Mouse (Mus musculus): ENCODE data around the gene Slc35a3. TPM values are rescaled to one million over a fixed set of nuclear protein-coding genes. Genes with fewer than 3 reads are reported as not detected.
"Not testable (repeated sequence)": the region's sequence is repeated elsewhere in the genome, so short reads cannot be mapped to it uniquely, and the experiment has no call there.

Slc35a3 gene
- 7.9 and 8.3 TPM in 2 replicates for polyA plus RNA-seq (2014; fragmentation: Nextera tagmentation; extraction: Ambion mirVana)

DNA sequence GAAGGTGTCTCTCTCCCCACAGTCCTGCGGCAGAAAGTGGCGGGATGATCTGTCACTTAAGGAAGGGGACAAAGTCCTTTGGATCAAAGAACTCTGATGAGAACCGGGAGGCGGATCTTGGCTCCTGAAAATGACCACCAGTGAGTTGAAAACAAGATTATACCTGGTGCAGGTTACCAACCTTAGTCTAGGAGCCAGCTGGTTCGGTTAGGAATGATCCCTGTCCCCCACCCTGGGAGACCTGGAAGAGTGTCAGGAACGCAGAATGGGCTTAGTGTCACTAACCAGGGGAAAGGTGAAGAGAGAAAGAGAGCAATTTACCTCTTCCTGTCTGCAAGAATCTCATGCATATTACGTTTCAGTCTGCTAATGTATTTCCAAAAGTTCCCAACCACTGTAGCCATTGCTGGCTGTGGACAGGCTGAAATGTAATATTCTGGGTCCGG lies at the start of gene Slc35a3:
TSS of gene Slc35a3 (minus strand) at position 396 of the 446 bp plus-strand sequence.
- H3K4me3 ChIP-seq (replicated peaks; ENCODE audit: low read depth, low read length): peak within 1 kb of the TSS; percentile 88
- H3K9ac ChIP-seq (replicated peaks; ENCODE audit: low read length): peak within 1 kb of the TSS; percentile 93
- H3K4me2 ChIP-seq (ENCODE audit: low read length): peak within 1 kb of the TSS; percentile 81
- peak within 1 kb of the TSS; percentile 49 for H3K27ac ChIP-seq (replicated peaks; ENCODE audit: low read depth, low read length)
- DNase-seq: no peak
- H3K27me3 ChIP-seq (ENCODE audit: control insufficient read depth, insufficient read depth, low read length): 0 out of 2 replicates have a peak, but pooled peaks cover 4% of the 10 kb centered on the region
- 4% methylated on average over 8 of the region's 8 CpGs for WGBS
- no peaks in the 10 kb centered on the region for H3K9me3 ChIP-seq (ENCODE audit: control insufficient read depth, low read length)
- H3K4me1 ChIP-seq (ENCODE audit: control insufficient read depth, insufficient read depth, low read length): peaks cover 8% of the 10 kb centered on the region; the same call in 1 of the 2 replicates
- ATAC-seq (ENCODE audit: low FRiP score, low TSS enrichment): no peak
- H3K36me3 ChIP-seq (ENCODE audit: control insufficient read depth, insufficient read depth, low read length): no peaks in the 10 kb centered on the region

DNA sequence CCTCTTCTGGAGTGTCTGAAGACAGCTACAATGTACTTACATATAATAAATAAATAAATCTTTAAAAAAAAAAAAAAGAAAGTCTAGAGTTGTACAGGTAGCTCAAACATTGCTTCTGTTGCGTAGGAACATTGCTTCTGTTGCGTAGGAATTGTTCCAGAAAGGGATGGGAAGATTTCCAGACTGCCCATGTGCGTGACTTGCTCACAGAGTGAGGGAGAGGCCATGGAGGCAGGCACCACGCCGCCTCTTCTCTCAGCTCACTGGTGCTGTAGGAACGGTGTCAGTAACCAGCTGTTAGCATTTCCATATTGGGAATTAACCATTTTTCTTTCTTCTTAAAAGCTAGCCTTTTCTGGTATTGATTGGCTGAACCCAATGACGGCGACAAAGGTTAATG lies 40.2 kb upstream of the Slc35a3 start:
- Histone ChIP-seq H3K4me2 (ENCODE audit: low read length) (no peak overlapping the region), H3K4me3 (replicated peaks; ENCODE audit: low read depth, low read length) (no peak overlapping the region), H3K36me3 (ENCODE audit: control insufficient read depth, insufficient read depth, low read length) (peaks cover 56% of the 10 kb centered on the region), H3K9ac (replicated peaks; ENCODE audit: low read length) (no peak overlapping the region), H3K4me1 (ENCODE audit: control insufficient read depth, insufficient read depth, low read length) (no peaks in the 10 kb centered on the region), H3K9me3 (ENCODE audit: control insufficient read depth, low read length) (no peaks in the 10 kb centered on the region), H3K27ac (replicated peaks; ENCODE audit: low read depth, low read length) (no peak overlapping the region), H3K27me3 (ENCODE audit: control insufficient read depth, insufficient read depth, low read length) (no peaks in the 10 kb centered on the region)
- no peak for ATAC-seq (ENCODE audit: low FRiP score, low TSS enrichment)
- WGBS: 91% methylated on average over 8 of the region's 8 CpGs
- no peak for DNase-seq

DNA sequence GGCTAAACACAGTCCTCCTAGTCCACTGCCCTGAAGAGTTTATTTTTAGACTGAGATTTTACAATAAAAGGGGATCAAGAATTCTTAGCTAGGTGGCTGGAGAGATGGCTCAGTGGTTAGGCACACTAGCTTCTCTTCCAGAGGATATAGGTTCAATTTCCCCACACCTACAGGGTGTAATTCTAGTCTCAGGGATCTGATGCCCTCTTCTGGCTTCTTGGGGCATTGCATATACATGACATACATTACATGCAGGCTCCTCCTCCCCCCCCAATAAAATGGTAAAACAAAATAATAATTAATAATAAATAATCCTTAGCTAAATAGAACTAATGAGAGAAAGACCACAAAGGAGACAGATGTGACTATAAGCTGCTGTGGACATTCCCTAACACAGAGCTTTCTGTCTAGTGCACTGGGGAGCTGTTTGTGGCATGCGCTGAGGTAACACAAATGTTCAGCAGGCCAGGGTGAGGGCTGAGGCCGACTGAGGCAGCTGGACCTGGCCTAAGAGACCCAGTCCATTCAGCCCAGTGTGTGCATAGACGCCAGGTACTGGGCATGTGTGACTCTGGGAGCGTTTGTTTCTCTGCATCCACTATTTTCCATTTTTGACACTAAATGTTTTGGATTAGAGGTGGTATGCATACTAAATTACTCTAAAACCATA lies 38.7 kb upstream of the Slc35a3 start:
- no peaks in the 10 kb centered on the region for H3K4me1 ChIP-seq (ENCODE audit: control insufficient read depth, insufficient read depth, low read length)
- H3K27ac ChIP-seq (replicated peaks; ENCODE audit: low read depth, low read length): no peak overlapping the region
- ATAC-seq (ENCODE audit: low FRiP score, low TSS enrichment) (no peak), DNase-seq (peak; percentile 75)
- H3K4me2 ChIP-seq (ENCODE audit: low read length): no peak overlapping the region
- no peak overlapping the region for H3K4me3 ChIP-seq (replicated peaks; ENCODE audit: low read depth, low read length)
- no peak overlapping the region for H3K9ac ChIP-seq (replicated peaks; ENCODE audit: low read length)
- H3K36me3 ChIP-seq (ENCODE audit: control insufficient read depth, insufficient read depth, low read length): peaks cover 42% of the 10 kb centered on the region
- WGBS: 84% methylated on average over 4 of the region's 4 CpGs
- no peaks in the 10 kb centered on the region for H3K9me3 ChIP-seq (ENCODE audit: control insufficient read depth, low read length)
- H3K27me3 ChIP-seq (ENCODE audit: control insufficient read depth, insufficient read depth, low read length): no peaks in the 10 kb centered on the region

DNA sequence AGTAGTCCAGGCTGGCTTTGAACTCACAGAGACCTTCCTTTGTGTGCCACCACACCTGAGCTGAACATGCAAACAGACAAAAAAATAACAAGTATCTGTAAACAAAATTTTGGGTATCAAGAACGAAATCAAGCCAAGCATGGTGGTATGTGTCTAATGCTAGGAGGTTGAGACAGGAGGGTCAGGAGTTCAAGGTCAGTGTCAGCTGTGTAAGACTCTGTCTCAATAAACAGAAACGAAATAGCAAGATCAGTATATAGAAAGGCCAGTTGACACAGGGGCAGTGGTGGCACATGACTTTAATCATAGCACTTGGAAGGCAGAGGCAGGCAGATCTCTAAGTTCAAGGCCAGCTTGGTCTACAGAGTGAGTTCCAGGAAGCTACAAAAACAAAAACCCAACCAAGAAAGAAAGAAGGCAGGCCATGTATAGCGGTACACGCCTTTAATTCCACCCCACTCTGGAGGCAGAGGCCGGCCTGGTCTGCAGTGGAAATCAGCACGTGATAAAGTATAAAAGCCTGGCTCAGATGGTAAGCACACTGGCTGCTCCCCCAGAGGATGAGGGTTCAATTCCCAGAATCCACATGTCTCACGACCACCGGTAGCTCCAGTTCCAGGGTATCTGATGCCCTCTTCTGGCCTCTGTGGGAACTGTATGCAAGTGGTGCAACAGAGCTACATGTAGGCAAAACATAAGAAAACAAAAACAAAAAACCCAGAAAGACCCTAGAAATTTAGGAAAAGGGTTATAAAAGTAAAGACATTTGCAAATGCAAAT lies 36.0 kb upstream of the Slc35a3 start:
- Histone ChIP-seq H3K4me2 (ENCODE audit: low read length) (no peak overlapping the region), H3K36me3 (ENCODE audit: control insufficient read depth, insufficient read depth, low read length) (peaks cover 39% of the 10 kb centered on the region), H3K4me3 (replicated peaks; ENCODE audit: low read depth, low read length) (no peak overlapping the region), H3K27ac (replicated peaks; ENCODE audit: low read depth, low read length) (no peak overlapping the region), H3K27me3 (ENCODE audit: control insufficient read depth, insufficient read depth, low read length) (no peaks in the 10 kb centered on the region), H3K9me3 (ENCODE audit: control insufficient read depth, low read length) (no peaks in the 10 kb centered on the region), H3K9ac (replicated peaks; ENCODE audit: low read length) (no peak overlapping the region), H3K4me1 (ENCODE audit: control insufficient read depth, insufficient read depth, low read length) (no peaks in the 10 kb centered on the region)
- DNase-seq (peak; percentile 74), ATAC-seq (ENCODE audit: low FRiP score, low TSS enrichment) (peak; percentile 53; the same call in 1 of the 2 replicates)
- 55% methylated on average over 8 of the region's 8 CpGs for WGBS

DNA sequence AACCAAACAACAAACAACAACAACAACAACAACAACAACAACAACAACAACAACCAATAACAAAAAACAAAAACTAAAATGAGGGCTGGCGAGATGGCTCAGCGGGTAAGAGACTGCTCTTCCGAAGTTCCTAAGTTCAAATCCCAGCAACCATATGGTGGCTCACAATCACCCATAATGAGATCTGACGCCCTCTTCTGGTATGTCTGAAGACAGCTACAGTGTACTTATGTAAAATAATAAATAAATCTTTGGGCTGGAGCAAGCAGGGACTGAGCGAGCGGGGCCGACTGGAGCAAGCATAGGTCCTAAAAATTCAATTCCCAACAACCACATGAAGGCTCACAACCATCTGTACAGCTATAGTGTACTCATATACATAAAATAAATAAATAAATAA lies 35.0 kb upstream of the Slc35a3 start:
- H3K4me3 ChIP-seq (replicated peaks; ENCODE audit: low read depth, low read length); H3K4me1 ChIP-seq (ENCODE audit: control insufficient read depth, insufficient read depth, low read length); H3K27me3 ChIP-seq (ENCODE audit: control insufficient read depth, insufficient read depth, low read length); H3K9me3 ChIP-seq (ENCODE audit: control insufficient read depth, low read length); H3K27ac ChIP-seq (replicated peaks; ENCODE audit: low read depth, low read length); H3K9ac ChIP-seq (replicated peaks; ENCODE audit: low read length); DNase-seq; ATAC-seq (ENCODE audit: low FRiP score, low TSS enrichment); H3K4me2 ChIP-seq (ENCODE audit: low read length): not testable (repeated sequence)
- WGBS: 87% methylated on average over 7 of the region's 7 CpGs
- H3K36me3 ChIP-seq (ENCODE audit: control insufficient read depth, insufficient read depth, low read length): peaks cover 42% of the 10 kb centered on the region

DNA sequence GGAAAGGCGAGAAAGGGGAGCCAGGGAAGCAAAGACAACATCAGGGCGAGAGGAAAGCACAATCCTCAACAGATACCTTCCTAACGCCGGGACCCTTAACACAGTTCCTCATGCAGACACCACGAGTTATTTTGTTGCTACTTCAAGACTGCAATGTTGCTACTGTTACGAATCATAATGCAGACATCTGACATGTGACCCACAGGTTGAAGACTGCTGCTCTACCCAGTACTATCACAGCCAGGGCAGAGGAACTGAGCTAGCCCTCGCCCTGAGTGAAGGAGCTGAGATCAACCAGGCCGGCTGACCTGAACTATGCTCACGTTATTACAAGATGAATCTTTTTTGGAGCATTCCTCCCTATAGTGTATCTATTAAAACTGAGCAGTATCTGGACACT lies 28.3 kb upstream of the Slc35a3 start:
- peaks cover 18% of the 10 kb centered on the region for H3K36me3 ChIP-seq (ENCODE audit: control insufficient read depth, insufficient read depth, low read length)
- no peak overlapping the region for H3K27ac ChIP-seq (replicated peaks; ENCODE audit: low read depth, low read length)
- no peaks in the 10 kb centered on the region for H3K4me1 ChIP-seq (ENCODE audit: control insufficient read depth, insufficient read depth, low read length)
- H3K4me3 ChIP-seq (replicated peaks; ENCODE audit: low read depth, low read length): no peak overlapping the region
- DNase-seq (no peak), ATAC-seq (ENCODE audit: low FRiP score, low TSS enrichment) (no peak)
- no peaks in the 10 kb centered on the region for H3K27me3 ChIP-seq (ENCODE audit: control insufficient read depth, insufficient read depth, low read length)
- H3K9ac ChIP-seq (replicated peaks; ENCODE audit: low read length): no peak overlapping the region
- no peaks in the 10 kb centered on the region for H3K9me3 ChIP-seq (ENCODE audit: control insufficient read depth, low read length)
- 89% methylated on average over 9 of the region's 9 CpGs for WGBS
- H3K4me2 ChIP-seq (ENCODE audit: low read length): no peak overlapping the region

DNA sequence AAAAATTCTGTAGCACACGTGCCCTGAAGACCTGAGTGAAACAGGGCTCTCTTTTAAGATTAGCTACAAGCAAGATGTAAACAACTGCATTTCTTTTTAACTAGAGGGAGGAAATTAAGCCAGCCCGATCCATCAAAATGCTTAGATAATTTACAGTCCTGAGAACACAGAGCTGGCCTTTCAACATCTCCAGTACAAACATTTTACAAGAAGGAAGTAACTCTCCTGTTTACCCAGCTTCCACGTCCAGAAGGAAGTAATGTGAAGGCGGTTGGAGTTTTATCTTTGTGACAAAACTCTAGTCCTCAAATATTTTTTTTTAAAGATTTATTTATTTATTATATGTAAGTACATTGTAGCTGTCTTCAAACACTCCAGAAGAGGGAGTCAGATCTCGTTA lies 27.5 kb upstream of the Slc35a3 start:
- 91% methylated on average over 5 of the region's 5 CpGs for WGBS
- H3K27ac ChIP-seq (replicated peaks; ENCODE audit: low read depth, low read length): no peak overlapping the region
- no peak overlapping the region for H3K4me2 ChIP-seq (ENCODE audit: low read length)
- H3K36me3 ChIP-seq (ENCODE audit: control insufficient read depth, insufficient read depth, low read length): peaks cover 16% of the 10 kb centered on the region
- no peaks in the 10 kb centered on the region for H3K27me3 ChIP-seq (ENCODE audit: control insufficient read depth, insufficient read depth, low read length)
- no peaks in the 10 kb centered on the region for H3K4me1 ChIP-seq (ENCODE audit: control insufficient read depth, insufficient read depth, low read length)
- no peak for DNase-seq
- no peak for ATAC-seq (ENCODE audit: low FRiP score, low TSS enrichment)
- H3K9me3 ChIP-seq (ENCODE audit: control insufficient read depth, low read length): no peaks in the 10 kb centered on the region
- H3K9ac ChIP-seq (replicated peaks; ENCODE audit: low read length): no peak overlapping the region
- H3K4me3 ChIP-seq (replicated peaks; ENCODE audit: low read depth, low read length): no peak overlapping the region

DNA sequence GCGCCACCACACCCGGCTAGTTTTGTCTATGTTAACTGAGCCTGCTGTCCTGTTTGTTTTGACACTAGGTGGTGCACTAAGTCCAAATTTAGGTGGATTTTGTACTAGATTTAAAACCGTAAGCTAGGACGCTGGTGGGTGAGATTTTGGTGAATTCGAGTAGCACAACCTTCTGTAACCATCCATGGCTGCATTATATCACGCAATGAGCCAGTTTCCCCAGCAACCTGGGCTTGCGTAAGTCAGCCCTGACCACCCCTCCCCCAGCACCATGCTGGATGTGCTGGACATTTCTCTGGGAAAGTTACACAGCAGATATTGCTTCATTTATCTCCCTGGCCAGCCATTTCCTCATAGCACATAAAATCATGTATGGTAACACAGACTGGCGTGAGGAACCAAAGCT lies 24.7 kb upstream of the Slc35a3 start:
- Histone ChIP-seq H3K9me3 (ENCODE audit: control insufficient read depth, low read length) (no peaks in the 10 kb centered on the region), H3K4me3 (replicated peaks; ENCODE audit: low read depth, low read length) (no peak overlapping the region), H3K27ac (replicated peaks; ENCODE audit: low read depth, low read length) (no peak overlapping the region), H3K9ac (replicated peaks; ENCODE audit: low read length) (no peak overlapping the region), H3K27me3 (ENCODE audit: control insufficient read depth, insufficient read depth, low read length) (no peaks in the 10 kb centered on the region), H3K4me1 (ENCODE audit: control insufficient read depth, insufficient read depth, low read length) (no peaks in the 10 kb centered on the region), H3K36me3 (ENCODE audit: control insufficient read depth, insufficient read depth, low read length) (no peaks in the 10 kb centered on the region), H3K4me2 (ENCODE audit: low read length) (no peak overlapping the region)
- ATAC-seq (ENCODE audit: low FRiP score, low TSS enrichment): no peak
- DNase-seq: peak; percentile 8
- WGBS: 79% methylated on average over 8 of the region's 8 CpGs
